Mouse (Mus musculus) monocyte, adult 59 days (primary cell): ENCODE measurements around the gene 4930544D05Rik. TPM values are rescaled to one million over a fixed set of nuclear protein-coding genes. Genes with fewer than 3 reads are reported as not detected.

Experiments used
- total RNA-seq, 2 experiments: library from RNA; stranded (reverse); gene quantifications; one replicate each; pipeline ENCODE4 v1.2.4; 2023

Gene 4930544D05Rik
- not detected for total RNA-seq

GRCm38 (mm10) chr11:70615516-70616093, at the start of gene 4930544D05Rik:
Gene 4930544D05Rik (plus strand): TSS chr11:70615848.

GRCm38 (mm10) chr11:70619101-70619500, 3.5 kb downstream of the 4930544D05Rik start, which contains the start of gene Chrne:
Gene Chrne (minus strand): TSS chr11:70619216.

GRCm38 (mm10) chr11:70638714-70639278, 23.1 kb downstream of the 4930544D05Rik start, which contains the start of gene Gp1ba:
Gene Gp1ba (plus strand): TSS chr11:70639122.

GRCm38 (mm10) chr11:70646691-70647650, 31.3 kb downstream of the 4930544D05Rik start, which contains the start of the genes Rnf167 and Slc25a11:
Gene Rnf167 (plus strand): TSS chr11:70647235.
Gene Slc25a11 (minus strand): TSS chr11:70647479.

GRCm38 (mm10) chr11:70654198-70654922, 38.7 kb downstream of the 4930544D05Rik start, which contains the start of gene Pfn1:
Gene Pfn1 (minus strand): TSS chr11:70654644.

GRCm38 (mm10) chr11:70656964-70657363, 41.3 kb downstream of the 4930544D05Rik start, which contains the start of gene Eno3:
Gene Eno3 (plus strand): TSS chr11:70657202.

Other genes starting within 250 kb of the 4930544D05Rik start
- gene Pelp1, start 205.8 kb upstream of the 4930544D05Rik start, total RNA-seq = 10 to 100 TPM; 15.9 to 18.6 TPM
- 100 to 1,000 TPM; 313 to 322 TPM for gene Arrb2, start 183.2 kb upstream of the 4930544D05Rik start, total RNA-seq
- gene Med11, start 163.9 kb upstream of the 4930544D05Rik start, total RNA-seq = 10 to 100 TPM; 39.5 to 44.4 TPM
- gene Zmynd15, start 156.4 kb upstream of the 4930544D05Rik start, total RNA-seq = 1 to 10 TPM; 1.0 to 1.8 TPM
- 10 to 100 TPM; 51.6 to 62.4 TPM for gene Cxcl16, start 155.9 kb upstream of the 4930544D05Rik start, total RNA-seq
- 1 to 10 TPM in 1 of 2 experiments, not detected in 1; 1.7 TPM for gene Tm4sf5, start 110.6 kb upstream of the 4930544D05Rik start, total RNA-seq
- gene Vmo1, start 101.2 kb upstream of the 4930544D05Rik start, total RNA-seq = not detected
- gene Gltpd2, start 96.7 kb upstream of the 4930544D05Rik start, total RNA-seq = not detected
- gene Psmb6, start 90.5 kb upstream of the 4930544D05Rik start, total RNA-seq = 100 to 1,000 TPM; 118 to 124 TPM
- gene Gm40193, start 82.9 kb upstream of the 4930544D05Rik start, total RNA-seq = not detected
- 10 to 100 TPM; 19.1 to 19.5 TPM for gene Pld2, start 75.8 kb upstream of the 4930544D05Rik start, total RNA-seq
- gene Mink1, start 53.0 kb upstream of the 4930544D05Rik start, total RNA-seq = 100 to 1,000 TPM; 215 to 216 TPM
- not detected for gene Chrne, start 3.4 kb downstream of the 4930544D05Rik start, total RNA-seq
- gene Gp1ba, start 23.3 kb downstream of the 4930544D05Rik start, total RNA-seq = not detected
- gene Rnf167, start 31.4 kb downstream of the 4930544D05Rik start, total RNA-seq = 10 to 100 TPM; 75.4 to 76.7 TPM
- gene Slc25a11, start 31.6 kb downstream of the 4930544D05Rik start, total RNA-seq = 10 to 100 TPM; 75.2 to 82.1 TPM
- 1,000 to 10,000 TPM; 1,347 to 1,617 TPM for gene Pfn1, start 38.8 kb downstream of the 4930544D05Rik start, total RNA-seq
- gene Eno3, start 41.4 kb downstream of the 4930544D05Rik start, total RNA-seq = 100 to 1,000 TPM; 117 to 142 TPM
- 10 to 100 TPM; 34.8 to 45.8 TPM for gene Spag7, start 53.6 kb downstream of the 4930544D05Rik start, total RNA-seq
- gene Camta2, start 72.3 kb downstream of the 4930544D05Rik start, total RNA-seq = 100 to 1,000 TPM; 102 to 115 TPM
- not detected for gene Inca1, start 84.3 kb downstream of the 4930544D05Rik start, total RNA-seq
- 10 to 100 TPM; 45.8 to 47.4 TPM for gene Kif1c, start 84.7 kb downstream of the 4930544D05Rik start, total RNA-seq
- gene Zfp3, start 148.4 kb downstream of the 4930544D05Rik start, total RNA-seq = 1 to 10 TPM; 1.1 to 2.1 TPM
- gene Scimp, start 196.7 kb downstream of the 4930544D05Rik start, total RNA-seq = 1 to 10 TPM; 4.6 to 5.6 TPM
- gene Rabep1, start 228.9 kb downstream of the 4930544D05Rik start, total RNA-seq = 10 to 100 TPM; 32.1 to 34.3 TPM